Mouse (Mus musculus): Measurements from ENCODE around the gene Alg9. TPM values are rescaled to one million over a fixed set of nuclear protein-coding genes. Genes with fewer than 3 reads are reported as not detected.
A peak's percentile ranks its signal among the peaks of the same experiment; 100 is the strongest.

Alg9 gene
- polyA plus RNA-seq, 1 experiment from 2014 or later, result 33.4 TPM

DNA sequence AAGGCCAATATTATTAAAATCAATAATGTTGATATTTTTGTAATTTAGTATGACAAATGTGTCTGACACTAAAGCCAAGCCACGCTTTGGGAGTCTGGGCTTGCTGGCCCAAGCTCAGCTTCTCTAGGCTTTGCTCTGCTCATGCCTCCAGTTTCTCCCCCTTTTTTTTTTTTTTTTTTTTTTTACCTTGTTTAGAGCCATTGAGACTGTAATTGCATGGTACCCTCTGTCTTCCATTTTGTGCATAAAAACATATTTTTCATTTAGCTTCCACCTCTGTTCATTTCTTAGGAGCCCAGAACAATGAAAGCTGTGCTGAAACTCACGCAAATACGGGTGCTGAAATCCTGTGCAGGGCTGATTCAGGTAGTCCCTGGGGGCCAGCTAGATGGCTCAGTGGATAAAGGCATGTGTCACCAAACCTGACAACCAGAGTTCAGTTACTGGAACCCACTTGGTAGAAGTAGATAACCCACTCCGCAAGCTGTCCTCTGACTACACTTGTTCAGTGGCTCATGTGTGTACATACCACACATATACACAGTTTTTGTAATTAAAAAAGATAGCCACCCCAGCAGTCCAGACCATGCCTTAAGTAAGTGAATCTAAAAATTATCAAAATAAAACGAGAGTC is 80.4 kb downstream of the Alg9 start:
- Histone ChIP-seq H3K4me2 (ENCODE audit: low read depth, low read length, severe bottlenecking) (no peak overlapping the region), H3K4me1 (replicated peaks; ENCODE audit: control insufficient read depth, insufficient read depth, low read length) (peaks cover 4% of the 10 kb centered on the region; the same call in 1 of the 2 replicates), H3K36me3 (ENCODE audit: control insufficient read depth, insufficient read depth, low read length) (no peaks in the 10 kb centered on the region), H3K4me3 (ENCODE audit: low read depth, low read length) (no peak overlapping the region), H3K27ac (ENCODE audit: low read depth, low read length) (no peak overlapping the region), H3K27me3 (ENCODE audit: control insufficient read depth, insufficient read depth, low read length) (no peaks in the 10 kb centered on the region), H3K9ac (ENCODE audit: low read length) (no peak overlapping the region), H3K9me3 (ENCODE audit: control insufficient read depth, low read length) (no peaks in the 10 kb centered on the region)
- ATAC-seq (replicated peaks; ENCODE audit: low FRiP score) (no peak), DNase-seq (ENCODE audit: low spot score) (no peak)
- 87% methylated on average over 5 of the region's 5 CpGs for WGBS

DNA sequence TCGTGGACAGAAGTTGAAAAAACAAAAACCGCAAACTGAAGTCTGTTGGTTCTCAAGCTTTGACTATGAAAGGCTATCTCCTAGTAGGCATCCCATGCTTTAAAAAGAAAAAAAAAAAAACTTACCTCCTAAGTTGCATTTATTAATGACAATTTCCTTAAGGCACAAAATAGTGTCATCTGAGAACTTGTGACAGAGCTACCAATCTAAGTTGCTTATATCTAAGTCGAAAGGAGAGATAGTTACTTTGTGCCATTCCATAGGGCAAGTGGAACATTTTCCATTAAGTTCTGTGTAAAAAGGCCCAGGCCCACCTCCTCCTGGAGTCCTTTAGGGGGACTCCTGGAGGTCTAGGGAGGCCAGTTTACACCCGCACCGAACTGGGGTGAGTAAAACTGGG is 81.0 kb downstream of the Alg9 start:
- Histone ChIP-seq H3K27ac (ENCODE audit: low read depth, low read length) (no peak overlapping the region), H3K4me2 (ENCODE audit: low read depth, low read length, severe bottlenecking) (peak overlapping the region; percentile 59; the same call in 1 of the 2 replicates), H3K9me3 (ENCODE audit: control insufficient read depth, low read length) (no peaks in the 10 kb centered on the region), H3K4me3 (ENCODE audit: low read depth, low read length) (no peak overlapping the region), H3K36me3 (ENCODE audit: control insufficient read depth, insufficient read depth, low read length) (no peaks in the 10 kb centered on the region), H3K9ac (ENCODE audit: low read length) (peak overlapping the region; percentile 89; the same call in 1 of the 2 replicates), H3K27me3 (ENCODE audit: control insufficient read depth, insufficient read depth, low read length) (no peaks in the 10 kb centered on the region), H3K4me1 (replicated peaks; ENCODE audit: control insufficient read depth, insufficient read depth, low read length) (peaks cover 4% of the 10 kb centered on the region; the same call in 1 of the 2 replicates)
- WGBS, result 66% methylated on average over 5 of the region's 5 CpGs
- no peak for DNase-seq (ENCODE audit: low spot score)
- ATAC-seq (replicated peaks; ENCODE audit: low FRiP score), result no peak

GRCm38 (mm10) chr9:50856341-50857081 is 81.7 kb downstream of the Alg9 start:
- Histone ChIP-seq H3K4me1 (replicated peaks; ENCODE audit: control insufficient read depth, insufficient read depth, low read length) (peaks cover 4% of the 10 kb centered on the region; the same call in 1 of the 2 replicates), H3K27ac (ENCODE audit: low read depth, low read length) (peak overlapping the region; percentile 71), H3K4me2 (ENCODE audit: low read depth, low read length, severe bottlenecking) (peak overlapping the region; percentile 59), H3K27me3 (ENCODE audit: control insufficient read depth, insufficient read depth, low read length) (no peaks in the 10 kb centered on the region), H3K9ac (ENCODE audit: low read length) (peak overlapping the region; percentile 89), H3K4me3 (ENCODE audit: low read depth, low read length) (peak overlapping the region; percentile 95), H3K9me3 (ENCODE audit: control insufficient read depth, low read length) (no peaks in the 10 kb centered on the region), H3K36me3 (ENCODE audit: control insufficient read depth, insufficient read depth, low read length) (peaks cover 2% of the 10 kb centered on the region; the same call in 1 of the 2 replicates)
- peak; percentile 94 for ATAC-seq (replicated peaks; ENCODE audit: low FRiP score)
- WGBS, result under 1% methylated on average over 45 of the region's 45 CpGs
- peak; percentile 97 for DNase-seq (ENCODE audit: low spot score)

DNA sequence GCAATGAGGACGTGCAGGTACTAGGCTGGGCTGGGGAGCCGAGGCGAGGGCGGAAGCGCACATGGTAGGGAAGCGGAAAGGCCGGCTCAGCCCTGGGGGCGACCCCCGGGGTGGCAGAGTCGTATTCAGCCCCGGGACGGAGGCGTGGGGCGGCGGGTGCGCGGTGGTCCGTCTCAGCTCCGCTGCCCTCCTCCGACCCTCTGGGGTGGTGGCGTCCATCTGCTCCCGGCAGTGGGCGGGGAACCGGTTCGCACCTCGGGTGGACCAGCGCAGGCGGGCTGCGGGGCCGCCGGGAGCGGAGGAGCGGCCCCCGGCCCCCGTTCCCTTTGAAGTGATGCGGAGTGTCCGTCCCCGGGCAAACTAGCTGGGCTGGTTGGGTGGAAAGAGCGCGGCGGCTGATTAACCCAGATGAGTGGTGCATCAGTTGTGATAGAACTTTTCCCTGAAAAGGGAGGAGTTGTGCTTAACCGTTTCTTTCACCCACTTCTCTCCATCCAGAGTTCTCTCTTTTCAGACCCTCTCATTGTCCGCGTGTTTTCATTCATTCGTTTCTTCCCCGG is 82.3 kb downstream of the Alg9 start:
- Histone ChIP-seq H3K9ac (ENCODE audit: low read length) (peak overlapping the region; percentile 89), H3K27me3 (ENCODE audit: control insufficient read depth, insufficient read depth, low read length) (no peaks in the 10 kb centered on the region), H3K9me3 (ENCODE audit: control insufficient read depth, low read length) (no peaks in the 10 kb centered on the region), H3K4me1 (replicated peaks; ENCODE audit: control insufficient read depth, insufficient read depth, low read length) (peaks cover 4% of the 10 kb centered on the region; the same call in 1 of the 2 replicates), H3K4me3 (ENCODE audit: low read depth, low read length) (peak overlapping the region; percentile 95), H3K36me3 (ENCODE audit: control insufficient read depth, insufficient read depth, low read length) (peaks cover 7% of the 10 kb centered on the region), H3K4me2 (ENCODE audit: low read depth, low read length, severe bottlenecking) (peak overlapping the region; percentile 48), H3K27ac (ENCODE audit: low read depth, low read length) (peak overlapping the region; percentile 71)
- DNase-seq (ENCODE audit: low spot score) (no peak), ATAC-seq (replicated peaks; ENCODE audit: low FRiP score) (peak; percentile 82)
- WGBS, result under 1% methylated on average over 43 of the region's 46 CpGs

- Histone ChIP-seq H3K4me3 (ENCODE audit: low read depth, low read length) (no peak overlapping the region), H3K36me3 (ENCODE audit: control insufficient read depth, insufficient read depth, low read length) (peaks cover 7% of the 10 kb centered on the region), H3K27ac (ENCODE audit: low read depth, low read length) (no peak overlapping the region), H3K9me3 (ENCODE audit: control insufficient read depth, low read length) (no peaks in the 10 kb centered on the region), H3K27me3 (ENCODE audit: control insufficient read depth, insufficient read depth, low read length) (no peaks in the 10 kb centered on the region), H3K4me2 (ENCODE audit: low read depth, low read length, severe bottlenecking) (no peak overlapping the region), H3K4me1 (replicated peaks; ENCODE audit: control insufficient read depth, insufficient read depth, low read length) (peaks cover 4% of the 10 kb centered on the region; the same call in 1 of the 2 replicates), H3K9ac (ENCODE audit: low read length) (no peak overlapping the region)
- no peak for DNase-seq (ENCODE audit: low spot score)
- ATAC-seq (replicated peaks; ENCODE audit: low FRiP score), result no peak
- WGBS, result 93% methylated on average over 6 of the region's 6 CpGs
Measured at GRCm38 (mm10) chr9:50858681-50859080, 83.9 kb downstream of the Alg9 start.

GRCm38 (mm10) chr9:50861119-50861839 is 86.5 kb downstream of the Alg9 start:
- H3K27ac ChIP-seq (ENCODE audit: low read depth, low read length), result no peak overlapping the region
- H3K9me3 ChIP-seq (ENCODE audit: control insufficient read depth, low read length), result no peaks in the 10 kb centered on the region
- H3K27me3 ChIP-seq (ENCODE audit: control insufficient read depth, insufficient read depth, low read length), result no peaks in the 10 kb centered on the region
- peaks cover 9% of the 10 kb centered on the region for H3K36me3 ChIP-seq (ENCODE audit: control insufficient read depth, insufficient read depth, low read length)
- no peak overlapping the region for H3K4me3 ChIP-seq (ENCODE audit: low read depth, low read length)
- no peaks in the 10 kb centered on the region for H3K4me1 ChIP-seq (replicated peaks; ENCODE audit: control insufficient read depth, insufficient read depth, low read length)
- ATAC-seq (replicated peaks; ENCODE audit: low FRiP score) (no peak), DNase-seq (ENCODE audit: low spot score) (no peak)
- no peak overlapping the region for H3K4me2 ChIP-seq (ENCODE audit: low read depth, low read length, severe bottlenecking)
- 96% methylated on average over 18 of the region's 18 CpGs for WGBS
- H3K9ac ChIP-seq (ENCODE audit: low read length), result no peak overlapping the region

- no peak for DNase-seq (ENCODE audit: low spot score)
- no peak for ATAC-seq (replicated peaks; ENCODE audit: low FRiP score)
- H3K36me3 ChIP-seq (ENCODE audit: control insufficient read depth, insufficient read depth, low read length), result peaks cover 11% of the 10 kb centered on the region
- no peak overlapping the region for H3K9ac ChIP-seq (ENCODE audit: low read length)
- H3K9me3 ChIP-seq (ENCODE audit: control insufficient read depth, low read length), result no peaks in the 10 kb centered on the region
- no peaks in the 10 kb centered on the region for H3K4me1 ChIP-seq (replicated peaks; ENCODE audit: control insufficient read depth, insufficient read depth, low read length)
- WGBS, result 96% methylated on average over 4 of the region's 4 CpGs
- H3K27ac ChIP-seq (ENCODE audit: low read depth, low read length), result no peak overlapping the region
- no peak overlapping the region for H3K4me2 ChIP-seq (ENCODE audit: low read depth, low read length, severe bottlenecking)
- no peak overlapping the region for H3K4me3 ChIP-seq (ENCODE audit: low read depth, low read length)
- H3K27me3 ChIP-seq (ENCODE audit: control insufficient read depth, insufficient read depth, low read length), result no peaks in the 10 kb centered on the region
Measured at GRCm38 (mm10) chr9:50863824-50864223, 89.0 kb downstream of the Alg9 start.

- WGBS, result 89% methylated on average over 5 of the region's 5 CpGs
- ATAC-seq (replicated peaks; ENCODE audit: low FRiP score) (no peak), DNase-seq (ENCODE audit: low spot score) (no peak)
- H3K27ac ChIP-seq (ENCODE audit: low read depth, low read length), result no peak overlapping the region
- no peaks in the 10 kb centered on the region for H3K9me3 ChIP-seq (ENCODE audit: control insufficient read depth, low read length)
- no peak overlapping the region for H3K4me2 ChIP-seq (ENCODE audit: low read depth, low read length, severe bottlenecking)
- no peak overlapping the region for H3K4me3 ChIP-seq (ENCODE audit: low read depth, low read length)
- peaks cover 11% of the 10 kb centered on the region for H3K36me3 ChIP-seq (ENCODE audit: control insufficient read depth, insufficient read depth, low read length)
- no peaks in the 10 kb centered on the region for H3K4me1 ChIP-seq (replicated peaks; ENCODE audit: control insufficient read depth, insufficient read depth, low read length)
- no peaks in the 10 kb centered on the region for H3K27me3 ChIP-seq (ENCODE audit: control insufficient read depth, insufficient read depth, low read length)
- no peak overlapping the region for H3K9ac ChIP-seq (ENCODE audit: low read length)
Measured at GRCm38 (mm10) chr9:50864877-50865276, 90.1 kb downstream of the Alg9 start.

Data from forebrain, embryonic 11.5 days (tissue).